Mouse (Mus musculus): ENCODE data around the gene Ccdc38.

The Ccdc38 gene

GRCm38 (mm10) chr10:93540431-93541210 lies at the start of gene Ccdc38:
TSS of gene Ccdc38 (plus strand) at chr10:93540632.
- peak in 1 of 2 experiments; percentile 14 for DNase-seq

- no peak for DNase-seq
These were observed 39.6 kb upstream of the Ccdc38 start for GRCm38 (mm10) chr10:93500864-93501263.

- DNase-seq: no peak
These were observed 39.1 kb upstream of the Ccdc38 start for GRCm38 (mm10) chr10:93501346-93501745.

- DNase-seq: no peak
These were observed 32.0 kb upstream of the Ccdc38 start for GRCm38 (mm10) chr10:93508383-93508970.

GRCm38 (mm10) chr10:93509532-93510153 lies 30.8 kb upstream of the Ccdc38 start:
- no peak for DNase-seq

GRCm38 (mm10) chr10:93515419-93515818 lies 25.0 kb upstream of the Ccdc38 start:
- DNase-seq: peak; percentile 15 to 24

- no peak for DNase-seq
These were observed 24.5 kb upstream of the Ccdc38 start for GRCm38 (mm10) chr10:93515927-93516326.

- DNase-seq: no peak
These were observed 22.7 kb upstream of the Ccdc38 start for GRCm38 (mm10) chr10:93517754-93518153.

GRCm38 (mm10) chr10:93518186-93518585 lies 22.2 kb upstream of the Ccdc38 start:
- DNase-seq: no peak

- DNase-seq: no peak
These were observed 21.8 kb upstream of the Ccdc38 start for GRCm38 (mm10) chr10:93518620-93519019.

GRCm38 (mm10) chr10:93519159-93519558 lies 21.3 kb upstream of the Ccdc38 start:
- DNase-seq: no peak

- peak; percentile 71 to 74 for DNase-seq
These were observed 20.7 kb upstream of the Ccdc38 start for GRCm38 (mm10) chr10:93519756-93520155.

GRCm38 (mm10) chr10:93520994-93521393 lies 19.4 kb upstream of the Ccdc38 start:
- DNase-seq: no peak

- DNase-seq: no peak
These were observed 15.1 kb upstream of the Ccdc38 start for GRCm38 (mm10) chr10:93525329-93525728.

- no peak for DNase-seq
These were observed 2.1 kb upstream of the Ccdc38 start for GRCm38 (mm10) chr10:93538287-93538686.

- DNase-seq: no peak
These were observed 1.6 kb upstream of the Ccdc38 start for GRCm38 (mm10) chr10:93538818-93539217.

GRCm38 (mm10) chr10:93539775-93540430 lies 529 bp upstream of the Ccdc38 start, which contains the start of gene Amdhd1:
TSS of gene Amdhd1 (minus strand) at chr10:93540033.
- peak; percentile 67 to 68 for DNase-seq

- DNase-seq: no peak
These were observed 1.2 kb downstream of the Ccdc38 start for GRCm38 (mm10) chr10:93541585-93541984.

GRCm38 (mm10) chr10:93542356-93542755 lies 1.9 kb downstream of the Ccdc38 start:
- DNase-seq: no peak

- DNase-seq: no peak
These were observed 2.7 kb downstream of the Ccdc38 start for GRCm38 (mm10) chr10:93543176-93543575.

GRCm38 (mm10) chr10:93544172-93544571 lies 3.7 kb downstream of the Ccdc38 start:
- DNase-seq: no peak

GRCm38 (mm10) chr10:93547741-93548270 lies 7.4 kb downstream of the Ccdc38 start:
- DNase-seq: no peak

GRCm38 (mm10) chr10:93548991-93549390 lies 8.6 kb downstream of the Ccdc38 start:
- DNase-seq: peak; percentile 89 to 91
